Mouse (Mus musculus) heart, postnatal 36 days (tissue): ENCODE measurements around the gene Skap1. TPM values are rescaled to one million over a fixed set of nuclear protein-coding genes. Genes with fewer than 3 reads are reported as not detected.
A peak's percentile ranks its signal among the peaks of the same experiment; 100 is the strongest.
"Not testable (repeated sequence)": the region's sequence is repeated elsewhere in the genome, so short reads cannot be mapped to it uniquely, and the experiment has no call there.

Source experiments
- DNase-seq, 2 experiments: peaks; one replicate each; pipeline ENCODE4 v3.0.0; 2021 to 2022
- intact Hi-C: fragments of 180-260 bp; cut with DNase I; formaldehyde crosslinking; loops from one replicate; pipeline ENCODE4 v1.15.1; 2025
- total RNA-seq, 2 experiments: library from RNA; stranded (reverse); gene quantifications; 2 replicates each; pipeline ENCODE4 v1.2.3; 2021

The Skap1 gene
- total RNA-seq, 2 experiments from 2014 or later, result 0.30 TPM; not detected in 1

- intact Hi-C loops, result no loop called here
- DNase-seq, result no peak
Measured at GRCm38 (mm10) chr11:96772413-96772812, 308.0 kb downstream of the Skap1 start.

GRCm38 (mm10) chr11:96774536-96774935 is 310.1 kb downstream of the Skap1 start:
- intact Hi-C loops, result no loop called here
- no peak for DNase-seq

- intact Hi-C loops, result loop anchor here (5.0 kb wide), 1 partner anchor 137 kb away; no protein-coding TSS in a partner anchor
- DNase-seq, result peak in 1 of 2 experiments; percentile 19
Measured at GRCm38 (mm10) chr11:96775063-96775462, 310.7 kb downstream of the Skap1 start.

GRCm38 (mm10) chr11:96775665-96776064 is 311.3 kb downstream of the Skap1 start:
- intact Hi-C loops, result loop anchor here (5.0 kb wide), 1 partner anchor 137 kb away; no protein-coding TSS in a partner anchor
- no peak for DNase-seq

- DNase-seq, result no peak
Measured at GRCm38 (mm10) chr11:96776068-96776467, 311.7 kb downstream of the Skap1 start.

GRCm38 (mm10) chr11:96776968-96777962 is 312.9 kb downstream of the Skap1 start, which contains the start of gene Snx11:
Snx11 (minus strand) TSS chr11:96777559.
- DNase-seq, result peak; percentile 99
- intact Hi-C loops, result loop anchor here (5.0 kb wide), 1 partner anchor 135 kb away; no protein-coding TSS in a partner anchor

More at GRCm38 (mm10) chr11:96776068-96776467, 311.7 kb downstream of the Skap1 start:
- intact Hi-C loops, result loop anchor here (5.0 kb wide), 1 partner anchor 136 kb away; no protein-coding TSS in a partner anchor

GRCm38 (mm10) chr11:96778061-96778627 is 313.8 kb downstream of the Skap1 start:
- intact Hi-C loops, result loop anchor here (5.0 kb wide), 1 partner anchor 134 kb away; no protein-coding TSS in a partner anchor
- DNase-seq, result not testable (repeated sequence)

- intact Hi-C loops, result no loop called here
- DNase-seq, result no peak
Measured at GRCm38 (mm10) chr11:96780306-96780705, 315.9 kb downstream of the Skap1 start.

- no peak for DNase-seq
- intact Hi-C loops, result no loop called here
Measured at GRCm38 (mm10) chr11:96781425-96781824, 317.0 kb downstream of the Skap1 start.

GRCm38 (mm10) chr11:96784847-96785246 is 320.5 kb downstream of the Skap1 start:
- DNase-seq, result peak; percentile 61 to 77

GRCm38 (mm10) chr11:96786731-96787450 is 322.5 kb downstream of the Skap1 start:
- no peak for DNase-seq
- intact Hi-C loops, result no loop called here

More at GRCm38 (mm10) chr11:96784847-96785246, 320.5 kb downstream of the Skap1 start:
- intact Hi-C loops, result not testable (repeated sequence)

GRCm38 (mm10) chr11:96788871-96789795 is 324.7 kb downstream of the Skap1 start, which contains the start of gene Cbx1:
Cbx1 (plus strand) TSS chr11:96789127.
- DNase-seq, result peak; percentile 90 to 94
- intact Hi-C loops, result loop anchor here (1.0 kb wide), 1 partner anchor 40 kb away; the partner anchor contains the start of gene Nfe2l1

- DNase-seq, result no peak
- intact Hi-C loops, result loop anchor here (1.0 kb wide), 1 partner anchor 39 kb away; the partner anchor contains the start of gene Nfe2l1
Measured at GRCm38 (mm10) chr11:96789990-96790389, 325.6 kb downstream of the Skap1 start.

GRCm38 (mm10) chr11:96790681-96791080 is 326.3 kb downstream of the Skap1 start:
- DNase-seq, result no peak
- intact Hi-C loops, result no loop called here

- intact Hi-C loops, result no loop called here
Measured at GRCm38 (mm10) chr11:96795491-96795890, 331.1 kb downstream of the Skap1 start.

GRCm38 (mm10) chr11:96796081-96796480 is 331.7 kb downstream of the Skap1 start:
- intact Hi-C loops, result no loop called here
- no peak for DNase-seq

More at GRCm38 (mm10) chr11:96795491-96795890, 331.1 kb downstream of the Skap1 start:
- DNase-seq, result no peak

- DNase-seq, result no peak
- intact Hi-C loops, result no loop called here
Measured at GRCm38 (mm10) chr11:96796586-96796985, 332.2 kb downstream of the Skap1 start.

GRCm38 (mm10) chr11:96799511-96799910 is 335.1 kb downstream of the Skap1 start:
- DNase-seq, result no peak
- intact Hi-C loops, result no loop called here

- intact Hi-C loops, result no loop called here
- DNase-seq, result no peak
Measured at GRCm38 (mm10) chr11:96805606-96806005, 341.2 kb downstream of the Skap1 start.
